Mouse (Mus musculus) ovary, postnatal 10 days (tissue): ENCODE results near the gene Ubtd1.

Experiments
- DNase-seq: peaks from one replicate; pipeline ENCODE4 v3.0.0; 2022; ENCODE audit warnings: low spot score

Ubtd1 gene

DNA sequence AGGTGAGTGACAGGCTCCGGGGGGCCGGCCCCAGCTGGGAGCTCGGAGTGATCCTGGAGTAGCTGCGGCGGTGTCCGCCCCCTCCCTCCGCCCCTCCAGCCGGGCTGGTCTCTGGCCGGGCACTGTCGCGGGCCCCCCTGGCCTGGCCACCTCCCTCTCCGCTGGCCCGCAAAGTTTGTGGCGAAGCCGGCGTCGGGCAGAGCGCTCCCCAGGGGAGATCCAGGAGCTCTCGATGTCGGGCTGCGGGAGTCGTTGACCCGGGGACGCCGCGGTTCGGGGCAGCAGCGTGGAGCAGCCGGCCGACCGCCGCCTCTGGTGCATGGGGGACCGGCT is at the start of gene Ubtd1:
TSS of gene Ubtd1 (plus strand) at position 169 of the 333 bp plus-strand sequence.
- DNase-seq: no peak

DNA sequence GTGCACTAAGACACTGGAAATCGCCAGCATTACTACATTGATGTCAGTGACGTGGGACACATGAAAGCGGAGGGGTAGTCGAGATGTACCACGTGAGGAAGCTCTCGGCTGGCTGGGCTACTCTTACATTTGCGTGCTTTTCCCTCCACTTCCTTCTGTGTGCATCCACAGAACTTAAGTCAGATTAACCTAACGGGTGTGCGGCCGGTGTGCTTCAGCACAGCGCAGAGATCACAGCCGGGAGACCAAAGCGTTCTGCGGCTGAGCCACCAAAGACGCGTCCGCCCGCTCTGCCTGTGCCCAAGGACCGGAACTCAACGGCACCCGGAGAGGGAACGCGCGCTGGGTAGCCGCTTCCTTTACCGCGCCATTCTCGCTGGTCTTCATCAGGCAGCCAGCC is 48.9 kb upstream of the Ubtd1 start:
- DNase-seq: no peak

DNA sequence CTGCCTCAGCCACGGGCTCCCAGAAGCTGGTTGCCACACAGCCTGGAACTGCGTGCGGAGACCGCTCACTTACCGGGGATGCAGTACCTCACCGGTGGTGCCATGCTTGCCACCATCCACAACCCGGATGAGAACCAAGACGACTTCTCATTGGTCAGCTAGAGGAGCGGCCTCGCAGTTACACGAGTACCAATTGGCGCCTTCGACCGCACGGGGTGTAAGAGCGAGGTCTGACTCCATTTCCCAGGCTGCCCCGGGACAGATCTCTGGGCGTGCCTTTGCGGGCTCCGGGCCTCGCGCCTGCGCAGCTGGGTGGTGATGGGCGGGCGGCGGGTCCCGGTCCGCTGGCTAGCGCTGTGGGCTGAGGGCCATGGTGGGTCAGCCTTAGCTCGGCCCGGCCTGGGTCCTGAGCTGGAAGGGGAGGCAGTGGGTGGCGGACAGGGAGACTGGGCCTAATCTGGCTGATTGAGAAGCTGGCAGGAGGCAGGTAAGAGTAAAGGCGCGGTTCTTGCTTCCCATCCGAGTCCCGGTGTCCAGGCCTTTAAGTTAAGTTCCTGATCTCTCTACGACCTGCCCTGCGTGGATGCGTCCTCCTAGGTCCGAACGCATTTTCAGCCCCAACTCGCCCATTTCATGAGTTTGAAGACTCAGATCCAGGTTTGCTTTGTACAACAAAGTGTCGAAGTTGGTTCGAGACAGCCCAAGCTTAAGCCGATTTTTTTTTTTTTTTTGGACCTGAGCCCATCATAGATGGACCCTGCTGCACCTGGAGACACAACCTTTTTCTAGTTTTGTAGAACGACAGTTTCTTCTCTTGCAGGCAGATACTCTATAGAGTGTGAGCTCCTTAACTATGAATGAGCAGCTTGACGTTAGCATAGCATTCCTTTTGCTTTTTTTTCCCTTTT is 48.1 kb upstream of the Ubtd1 start, which contains the start of the genes Exosc1 and Zdhhc16:
TSS of gene Exosc1 (minus strand) at position 245 of the 908 bp plus-strand sequence.
TSS of gene Zdhhc16 (plus strand) at position 302 of the 908 bp plus-strand sequence.
- peak; percentile 93 for DNase-seq

DNA sequence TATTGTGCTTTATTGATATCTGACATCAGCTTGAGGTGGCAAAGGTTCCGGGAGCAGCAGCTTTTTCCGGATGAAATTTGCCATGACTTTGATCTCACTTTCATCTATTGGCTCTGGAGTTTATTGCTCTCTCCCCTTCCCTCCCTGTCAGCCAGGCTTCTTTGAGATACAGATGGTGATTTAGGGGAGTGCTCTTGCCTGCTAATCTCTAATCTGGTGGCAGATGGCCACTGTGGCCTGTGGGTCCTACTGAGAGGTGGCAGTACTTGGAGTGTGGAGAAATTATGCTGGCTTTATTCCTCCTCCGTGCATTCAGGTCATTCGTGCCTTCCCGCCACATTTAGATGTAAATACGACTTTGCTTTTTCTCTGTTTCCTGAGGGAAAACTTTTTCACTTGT is 47.4 kb upstream of the Ubtd1 start:
- no peak for DNase-seq

GRCm38 (mm10) chr19:41935921-41936320 is 45.6 kb upstream of the Ubtd1 start:
- DNase-seq: no peak

- DNase-seq: no peak
Observed at GRCm38 (mm10) chr19:41938539-41938938, 43.0 kb upstream of the Ubtd1 start.

GRCm38 (mm10) chr19:41943841-41944240 is 37.7 kb upstream of the Ubtd1 start:
- DNase-seq: no peak

DNA sequence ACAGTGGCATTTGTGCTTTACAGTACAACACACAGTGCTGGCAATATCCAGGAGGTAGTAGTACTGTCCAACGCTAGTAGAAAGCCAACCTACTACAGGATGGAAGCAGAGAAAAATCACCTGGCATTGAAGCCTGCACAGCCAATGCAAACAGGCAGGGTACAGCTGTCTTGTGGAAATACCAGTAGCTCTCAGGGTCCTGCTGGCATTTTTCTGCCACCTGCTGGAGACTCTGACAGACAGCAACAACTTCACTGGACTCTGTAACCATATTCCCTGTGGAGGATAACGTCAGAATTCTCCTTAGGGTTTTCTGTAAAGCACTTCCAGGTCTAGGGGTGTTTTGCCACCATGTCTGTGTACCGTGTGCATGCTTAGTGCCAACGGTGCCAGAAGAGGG is 29.3 kb upstream of the Ubtd1 start:
- DNase-seq: no peak

GRCm38 (mm10) chr19:41953574-41953973 is 28.0 kb upstream of the Ubtd1 start:
- DNase-seq: no peak

DNA sequence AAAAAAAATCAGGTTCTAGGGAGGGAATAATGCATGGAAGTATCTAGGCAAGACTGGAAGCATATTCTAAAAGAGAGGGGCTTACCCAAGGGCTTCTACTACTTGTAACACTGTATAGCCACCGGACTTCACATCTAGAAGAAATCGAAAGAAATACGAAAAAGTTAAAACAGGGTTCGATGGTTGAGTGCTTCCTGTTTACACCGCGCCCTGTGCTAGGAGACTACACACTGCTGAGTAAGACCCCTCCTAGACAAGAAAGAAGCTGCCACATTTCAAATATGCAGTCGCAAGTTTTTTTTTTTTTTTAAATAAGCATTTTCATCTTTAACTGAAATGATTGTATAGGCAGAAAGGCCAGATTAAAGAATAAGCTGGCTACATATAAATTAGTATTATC is 11.9 kb upstream of the Ubtd1 start:
- DNase-seq: no peak

- no peak for DNase-seq
Observed at GRCm38 (mm10) chr19:41973891-41974794, 7.4 kb upstream of the Ubtd1 start.

DNA sequence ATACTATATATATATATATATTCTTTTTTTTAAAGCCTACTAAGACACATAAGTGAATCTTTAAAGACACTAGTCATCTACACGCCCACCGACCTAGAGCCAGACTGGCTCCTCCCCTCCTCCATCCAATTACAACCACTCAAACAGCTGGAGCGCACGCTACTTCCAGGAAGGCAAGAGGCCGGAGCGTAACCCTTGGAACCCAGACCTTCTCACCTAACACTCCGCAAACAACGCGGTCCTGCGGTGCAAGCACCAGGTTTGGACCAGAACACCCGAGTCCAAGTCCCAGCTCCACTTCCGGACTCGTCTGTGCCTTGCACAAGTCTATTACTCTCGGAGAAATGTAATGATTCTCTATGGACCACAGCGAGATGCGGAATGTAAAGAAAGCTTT is 1.1 kb upstream of the Ubtd1 start:
- peak; percentile 20 for DNase-seq

- DNase-seq: peak; percentile 94
Observed at GRCm38 (mm10) chr19:41980819-41981594, 556 bp upstream of the Ubtd1 start, which contains the start of gene Mms19. Gene Mms19, minus strand, starts transcription at chr19:41981157.

DNA sequence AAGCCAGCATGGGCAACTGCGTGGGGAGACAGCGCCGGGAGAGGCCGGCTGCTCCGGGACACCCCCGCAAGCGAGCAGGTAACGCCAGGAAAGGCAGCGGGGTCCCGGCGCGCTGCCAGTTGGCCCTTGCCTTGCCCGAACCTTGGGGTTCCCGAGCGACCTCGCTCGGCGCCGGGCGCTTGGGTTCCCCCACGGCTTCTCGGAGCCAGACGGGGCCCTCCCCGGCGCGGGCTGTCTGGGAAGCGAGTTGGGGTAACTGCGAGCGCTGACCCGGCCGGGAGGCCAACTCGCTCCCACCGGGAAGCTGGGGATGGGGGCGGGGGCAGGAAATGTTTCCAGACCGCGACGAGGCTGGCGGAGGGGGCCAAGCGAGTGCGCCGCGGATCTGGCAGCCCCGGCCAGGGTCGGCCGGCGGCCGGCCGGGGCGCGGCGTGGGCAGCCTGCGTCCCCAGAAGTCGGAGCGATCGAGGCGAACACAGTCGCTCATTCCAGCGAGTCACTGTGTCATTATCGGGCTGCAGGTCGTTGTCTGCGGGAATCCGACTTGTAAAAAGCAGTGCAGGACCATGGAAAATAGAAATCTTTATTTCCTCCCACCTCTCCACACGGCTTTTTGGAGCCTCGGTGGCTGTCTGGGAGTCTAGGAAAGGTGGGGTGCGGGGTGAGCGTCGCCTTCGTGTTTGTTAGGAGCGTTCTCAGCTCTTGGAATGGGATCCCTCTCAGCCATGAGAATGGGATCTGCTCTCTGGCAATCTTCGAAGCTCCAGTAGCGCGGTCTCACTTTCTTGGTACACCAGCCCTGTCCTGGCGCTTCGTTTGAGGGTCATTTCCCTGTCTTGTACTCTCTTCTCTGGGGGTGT is 598 bp downstream of the Ubtd1 start:
- DNase-seq: peak; percentile 38

DNA sequence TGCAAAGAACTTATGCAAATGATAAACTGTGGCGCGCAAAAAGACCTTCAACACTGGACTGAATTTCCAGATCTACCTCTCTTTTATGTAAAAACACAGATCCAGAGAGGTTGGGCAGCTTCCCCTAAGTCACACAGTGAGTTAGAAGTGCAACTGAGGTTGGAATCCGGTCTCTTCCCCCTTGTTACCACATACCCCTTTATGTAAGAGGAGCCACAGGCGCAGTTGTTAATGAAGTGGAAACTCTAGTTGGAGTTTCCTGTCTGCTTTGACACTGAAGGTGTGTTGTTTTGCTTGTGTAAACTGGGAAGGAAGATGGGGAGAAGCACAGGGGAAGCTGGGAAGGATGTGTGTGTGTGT is 1.2 kb downstream of the Ubtd1 start:
- no peak for DNase-seq

DNA sequence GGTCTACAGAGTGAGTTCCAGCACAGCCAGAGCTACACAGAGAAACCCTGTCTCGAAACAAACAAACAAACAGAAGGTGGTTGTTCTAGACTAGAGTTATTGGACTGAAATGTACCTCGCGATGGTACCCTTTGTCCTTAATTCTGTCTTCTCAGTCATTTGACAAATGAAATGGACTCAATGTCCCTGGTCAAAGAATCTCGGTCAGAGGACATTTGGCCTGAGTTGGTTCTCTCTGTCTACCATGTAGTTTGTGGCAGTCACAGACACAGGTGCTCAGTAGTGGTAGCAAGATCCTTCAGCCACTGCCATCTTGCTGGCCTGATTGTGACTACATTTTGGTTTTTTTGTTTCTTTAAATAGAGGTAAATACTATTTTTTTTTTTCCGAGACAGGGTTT is 4.4 kb downstream of the Ubtd1 start:
- DNase-seq: no peak

DNA sequence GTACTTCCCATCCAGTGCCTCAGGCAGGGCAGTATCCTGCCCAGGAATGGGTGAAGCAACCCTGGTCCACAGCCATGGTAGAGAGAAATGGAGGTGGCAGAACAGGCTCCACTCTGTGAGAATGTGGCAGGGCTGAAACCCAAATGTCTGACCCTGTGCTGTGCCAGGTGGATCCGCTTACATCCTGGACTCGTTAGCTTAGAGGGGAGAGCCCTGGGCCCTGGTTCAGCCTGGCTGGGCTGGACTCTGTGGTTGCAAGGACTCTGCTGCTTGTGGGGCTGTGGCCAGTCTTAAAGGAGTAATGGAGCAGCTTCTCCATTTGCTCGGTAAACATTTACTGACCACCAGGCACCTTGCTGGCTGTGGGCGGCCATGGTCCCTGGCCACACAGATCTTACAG is 5.6 kb downstream of the Ubtd1 start:
- DNase-seq: no peak

DNA sequence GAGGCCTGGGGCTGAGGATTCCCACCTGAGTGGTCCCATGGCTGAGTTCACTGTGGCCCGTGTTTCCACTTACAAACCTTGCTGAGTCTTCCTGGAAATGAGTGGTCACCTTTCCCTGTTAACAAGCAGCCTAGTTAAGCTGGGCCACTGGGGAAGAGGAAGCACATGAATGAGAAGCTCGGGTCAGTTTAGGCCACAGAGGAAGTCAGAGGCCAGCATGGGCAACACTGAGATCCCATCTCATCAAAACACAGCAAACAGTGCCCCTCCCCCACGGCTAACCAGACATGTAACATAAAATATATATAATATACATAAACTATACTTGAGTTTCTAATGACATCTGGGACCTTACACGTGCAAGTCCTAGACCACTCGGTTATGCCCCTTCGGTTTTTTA is 8.2 kb downstream of the Ubtd1 start:
- no peak for DNase-seq

GRCm38 (mm10) chr19:41991926-41992477 is 10.4 kb downstream of the Ubtd1 start:
- no peak for DNase-seq

GRCm38 (mm10) chr19:41992971-41993370 is 11.4 kb downstream of the Ubtd1 start:
- DNase-seq: no peak

DNA sequence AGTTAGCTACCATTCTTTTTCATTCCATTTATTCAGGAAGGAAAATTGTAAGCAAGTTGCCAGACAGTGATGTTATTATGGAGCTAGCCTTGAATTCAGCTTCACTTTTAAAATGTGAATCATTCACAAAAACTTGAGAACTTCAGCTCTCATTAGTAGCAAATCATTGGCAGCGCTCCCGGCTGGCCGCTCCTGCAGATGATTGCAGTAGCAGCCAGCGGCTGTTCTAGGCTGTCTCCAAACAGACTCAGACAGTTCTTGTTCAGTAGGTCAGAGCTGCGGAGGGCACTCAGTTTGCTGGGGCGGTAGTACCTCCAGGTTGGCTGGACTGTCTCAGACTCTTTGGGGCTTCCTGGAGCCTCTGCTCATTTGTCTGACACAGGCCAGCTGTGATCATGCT is 11.9 kb downstream of the Ubtd1 start:
- peak; percentile 63 for DNase-seq
